8 mouse cellular contexts compared by ENCODE assay signal in the genomic region with DNA sequence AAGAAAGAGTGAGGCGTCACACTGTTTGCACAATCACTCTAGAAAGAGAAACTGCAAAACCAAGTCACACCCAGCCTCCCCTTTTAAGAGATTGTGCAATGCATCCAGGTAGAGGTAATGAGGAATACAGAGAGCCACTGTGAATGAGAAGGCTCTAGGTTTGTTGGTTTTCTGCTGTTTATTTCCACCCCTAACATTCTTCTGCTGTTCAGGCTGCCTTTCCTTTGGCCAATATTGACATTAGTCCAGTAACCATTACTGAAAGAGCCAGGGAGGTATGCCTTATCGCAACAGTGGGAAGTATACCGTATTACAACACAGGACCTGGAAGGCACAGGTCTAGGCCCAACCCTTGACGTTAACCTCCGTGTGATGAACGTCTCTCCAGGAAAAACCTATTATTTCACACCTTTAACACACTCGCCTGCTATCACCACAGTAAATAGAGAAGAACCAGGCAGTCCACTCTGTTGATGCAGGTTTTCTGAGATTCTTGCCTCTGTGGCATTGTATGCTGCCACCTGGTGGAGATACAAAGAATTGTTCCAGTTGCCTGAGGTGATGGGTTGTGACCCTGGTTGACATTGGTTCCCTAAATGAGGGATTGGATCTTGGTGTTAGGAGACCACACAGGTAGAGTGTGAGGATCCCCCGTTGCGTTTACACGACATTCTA. TPM values are rescaled to one million over a fixed set of nuclear protein-coding genes. Genes with fewer than 3 reads are reported as not detected.
DNase-seq lines count a peak whose midpoint lies in the region; ATAC-seq and TF ChIP-seq lines count a peak whose summit lies in the region.

No protein-coding gene starts in this region.

- no peak overlapping the region for H3K9ac ChIP-seq in heart, postnatal 0 days (replicated peaks; ENCODE audit: low read depth, low read length)
- no peak overlapping the region for H3K9ac ChIP-seq in kidney, postnatal 0 days (ENCODE audit: low read depth, low read length)
- no peak overlapping the region for H3K9ac ChIP-seq in liver, embryonic 12.5 days

- no peaks in the 10 kb centered on the region for H3K36me3 ChIP-seq in heart, postnatal 0 days (replicated peaks; ENCODE audit: control insufficient read depth, insufficient read depth, low read length)
- no peaks in the 10 kb centered on the region for H3K36me3 ChIP-seq in heart, embryonic 10.5 days
- no peaks in the 10 kb centered on the region for H3K36me3 ChIP-seq in kidney, postnatal 0 days (ENCODE audit: insufficient read depth, low read length)
- H3K36me3 ChIP-seq in liver, embryonic 12.5 days = no peaks in the 10 kb centered on the region

- 28% methylated on average over 10 of the region's 10 CpGs for WGBS in heart, postnatal 0 days
- WGBS in heart, embryonic 10.5 days = 37% methylated on average over 10 of the region's 10 CpGs
- WGBS in kidney, postnatal 0 days = 34% methylated on average over 10 of the region's 10 CpGs
- 31% methylated on average over 10 of the region's 10 CpGs for WGBS in liver, embryonic 12.5 days (ENCODE audit: insufficient replicate concordance)

- H3K27me3 ChIP-seq in heart, postnatal 0 days (ENCODE audit: control insufficient read depth, insufficient read depth, low read length) = no peaks in the 10 kb centered on the region
- no peaks in the 10 kb centered on the region for H3K27me3 ChIP-seq in heart, embryonic 10.5 days (ENCODE audit: insufficient read depth, poor library complexity, severe bottlenecking)
- no peaks in the 10 kb centered on the region for H3K27me3 ChIP-seq in kidney, postnatal 0 days (ENCODE audit: insufficient read depth, low read length)
- no peaks in the 10 kb centered on the region for H3K27me3 ChIP-seq in liver, embryonic 12.5 days (replicated peaks)

- H3K4me2 ChIP-seq in heart, postnatal 0 days (ENCODE audit: low read depth, low read length) = no peak overlapping the region
- H3K4me2 ChIP-seq in kidney, postnatal 0 days (ENCODE audit: low read length) = no peak overlapping the region
- no peak overlapping the region for H3K4me2 ChIP-seq in liver, embryonic 12.5 days

- H3K27ac ChIP-seq in heart, postnatal 0 days (ENCODE audit: low read depth) = no peak overlapping the region
- H3K27ac ChIP-seq in heart, embryonic 10.5 days = no peak overlapping the region
- no peak overlapping the region for H3K27ac ChIP-seq in kidney, postnatal 0 days
- H3K27ac ChIP-seq in liver, embryonic 12.5 days = no peak overlapping the region

- H3K9me3 ChIP-seq in heart, postnatal 0 days (replicated peaks; ENCODE audit: control insufficient read depth, low read length) = no peaks in the 10 kb centered on the region
- no peaks in the 10 kb centered on the region for H3K9me3 ChIP-seq in heart, embryonic 10.5 days
- H3K9me3 ChIP-seq in kidney, postnatal 0 days (replicated peaks; ENCODE audit: low read length) = no peaks in the 10 kb centered on the region
- no peaks in the 10 kb centered on the region for H3K9me3 ChIP-seq in liver, embryonic 12.5 days (replicated peaks)

- no peak for TF ChIP-seq EP300 in heart, postnatal 0 days (IDR thresholded peaks at IDR 0.05; ENCODE audit: low read depth)

- no peaks in the 10 kb centered on the region for H3K4me1 ChIP-seq in heart, postnatal 0 days (ENCODE audit: control insufficient read depth, insufficient read depth)
- no peaks in the 10 kb centered on the region for H3K4me1 ChIP-seq in heart, embryonic 10.5 days
- H3K4me1 ChIP-seq in kidney, postnatal 0 days (replicated peaks; ENCODE audit: insufficient read depth, low read length) = no peaks in the 10 kb centered on the region
- no peaks in the 10 kb centered on the region for H3K4me1 ChIP-seq in liver, embryonic 12.5 days

- no peak overlapping the region for H3K4me3 ChIP-seq in heart, postnatal 0 days (ENCODE audit: low read depth, low read length)
- H3K4me3 ChIP-seq in heart, embryonic 10.5 days = no peak overlapping the region
- no peak overlapping the region for H3K4me3 ChIP-seq in kidney, postnatal 0 days (replicated peaks; ENCODE audit: low read depth, low read length)
- H3K4me3 ChIP-seq in liver, embryonic 12.5 days = no peak overlapping the region

- DNase-seq in heart, postnatal 0 days (ENCODE audit: low spot score) = peak; percentile 11
- no peak for DNase-seq in heart, embryonic 10.5 days (ENCODE audit: low spot score)
- peak; percentile 61 to 65 for DNase-seq in cerebellum, adult 18-20 months
- peak; percentile 11 to 75 for DNase-seq in frontal cortex, adult 2 months (ENCODE audit: extremely low spot score in 1 of 2, low spot score in 1 of 2)
- DNase-seq in kidney, postnatal 0 days (ENCODE audit: low spot score) = peak; percentile 73
- DNase-seq in neural tube, embryonic 10.5 days (ENCODE audit: extremely low spot score, low spot score) = peak; percentile 60
- DNase-seq in testis, postnatal 14 days (ENCODE audit: low spot score) = peak; percentile 10

- no peak for ATAC-seq in heart, postnatal 0 days (ENCODE audit: insufficient read depth, low read depth)
- ATAC-seq in kidney, postnatal 0 days (replicated peaks; ENCODE audit: low FRiP score, low read depth) = no peak
- ATAC-seq in liver, embryonic 12.5 days = peak; percentile 65

- TF ChIP-seq CTCF in heart, postnatal 0 days (IDR thresholded peaks at IDR 0.05; ENCODE audit: low read depth) = peak; percentile 87
- peak; percentile 91 for TF ChIP-seq CTCF in kidney, postnatal 0 days (IDR thresholded peaks at IDR 0.05; ENCODE audit: low read depth)

RNA-seq across cellular contexts. Expression of a gene that starts 42.5 kb away (rescaled TPM):
- 0.11 and 1.9 TPM in 2 replicates for total RNA-seq in heart, postnatal 0 days (2014; rRNA removed; ENCODE audit: low replicate concordance)
- polyA plus RNA-seq in heart, postnatal 0 days (2015; fragmentation: Nextera tagmentation; extraction: Ambion mirVana) = 3.4 and 3.8 TPM in 2 replicates
- 5.5 and 5.8 TPM in 2 replicates for polyA plus RNA-seq in heart, embryonic 10.5 days (2016; fragmentation: Nextera tagmentation; extraction: Ambion mirVana)
- polyA plus RNA-seq in frontal cortex, adult 2 months (2012; rRNA removed) = 5.1 and 5.7 TPM in 2 replicates
- polyA plus RNA-seq in kidney, postnatal 0 days (2015; fragmentation: Nextera tagmentation; extraction: Ambion mirVana) = 4.1 and 5.0 TPM in 2 replicates
- polyA plus RNA-seq in liver, embryonic 12.5 days (2016; fragmentation: Nextera tagmentation; extraction: Ambion mirVana) = 1.6 and 2.0 TPM in 2 replicates

RNA-seq across cellular contexts. Expression of a gene that starts 42.5 kb away (rescaled TPM):
- total RNA-seq in heart, postnatal 0 days (2014; rRNA removed; ENCODE audit: low replicate concordance) = 15.2 and 19.9 TPM in 2 replicates
- polyA plus RNA-seq in heart, postnatal 0 days (2015; fragmentation: Nextera tagmentation; extraction: Ambion mirVana) = 10.3 and 11.5 TPM in 2 replicates
- polyA plus RNA-seq in heart, embryonic 10.5 days (2016; fragmentation: Nextera tagmentation; extraction: Ambion mirVana) = 14.2 TPM in 2 replicates
- polyA plus RNA-seq in frontal cortex, adult 2 months (2012; rRNA removed) = 14.7 and 14.8 TPM in 2 replicates
- 16.3 and 18.1 TPM in 2 replicates for polyA plus RNA-seq in kidney, postnatal 0 days (2015; fragmentation: Nextera tagmentation; extraction: Ambion mirVana)
- polyA plus RNA-seq in liver, embryonic 12.5 days (2016; fragmentation: Nextera tagmentation; extraction: Ambion mirVana) = 8.3 and 8.5 TPM in 2 replicates
